Mouse (Mus musculus) mouse embryonic stem cell (cell line): ENCODE data around the gene Leprot.

ENCODE experiments used
- in situ Hi-C, 2 experiments: fragments of 300-500 bp; cut with MboI; formaldehyde crosslinking; loops; 1 replicate in 1 of 2; 3 replicates in 1 of 2; pipeline ENCODE4 v1.14.3; 2019 to 2020; ENCODE audit warnings: low sequenced_read_pairs in 2 of 2, low pct_unique_long_range_greater_than_20kb in 1 of 2, mixed read lengths in 1 of 2; ENCODE audit not compliant: unreplicated experiment in 1 of 2

Gene Leprot

GRCm38 (mm10) chr4:101700892-101701640 lies 53.5 kb downstream of the Leprot start:
- in situ Hi-C loops = no loop called here

GRCm38 (mm10) chr4:101705325-101705724 lies 57.8 kb downstream of the Leprot start:
- in situ Hi-C loops = no loop called here

GRCm38 (mm10) chr4:101707234-101707633 lies 59.7 kb downstream of the Leprot start:
- in situ Hi-C loops = no loop called here

- in situ Hi-C loops = no loop called here
Observed at GRCm38 (mm10) chr4:101707953-101708352, 60.4 kb downstream of the Leprot start.
